Mouse (Mus musculus): ENCODE results near the gene Ap1b1. TPM values are rescaled to one million over a fixed set of nuclear protein-coding genes. Genes with fewer than 3 reads are reported as not detected.

Gene Ap1b1
- 129 and 140 TPM in 2 replicates for polyA plus RNA-seq (2012; rRNA removed)

- DNase-seq, result peak; percentile 95
- peak within 1 kb of the TSS; percentile 65 for H3K4me3 ChIP-seq (ENCODE audit: control insufficient read depth, insufficient read depth, low read length)
These were observed at the start of gene Ap1b1 for GRCm38 (mm10) chr11:4986695-4987486. Gene Ap1b1, plus strand, starts transcription at chr11:4986824.

GRCm38 (mm10) chr11:4946530-4946929, 40.1 kb upstream of the Ap1b1 start:
- H3K27me3 ChIP-seq (ENCODE audit: control insufficient read depth, insufficient read depth, low read length), result peaks cover 6% of the 10 kb centered on the region; the same call in 1 of the 2 replicates
- H3K36me3 ChIP-seq (ENCODE audit: control insufficient read depth, insufficient read depth, low read length), result no peaks in the 10 kb centered on the region
- WGBS, result 19% methylated on average over 13 of the region's 13 CpGs
- no peak overlapping the region for H3K27ac ChIP-seq (ENCODE audit: control insufficient read depth, insufficient read depth, low read length)
- peaks cover 14% of the 10 kb centered on the region for H3K4me1 ChIP-seq (replicated peaks; ENCODE audit: control insufficient read depth, insufficient read depth, low read length)
- no peak for DNase-seq
- TF ChIP-seq POLR2A (IDR thresholded peaks at IDR 0.05; ENCODE audit: control insufficient read depth, extremely low read depth, insufficient read depth, low read length, poor library complexity) (no peak), CTCF (IDR thresholded peaks at IDR 0.05; ENCODE audit: borderline replicate concordance, control insufficient read depth, extremely low read depth, insufficient read depth, low read length, poor library complexity) (no peak)
- H3K4me3 ChIP-seq (ENCODE audit: control insufficient read depth, insufficient read depth, low read length), result peak overlapping the region; percentile 47

More at GRCm38 (mm10) chr11:4986695-4987486, at the start of gene Ap1b1:
- H3K27me3 ChIP-seq (ENCODE audit: control insufficient read depth, insufficient read depth, low read length), result no peaks in the 10 kb centered on the region
- TF ChIP-seq CTCF (IDR thresholded peaks at IDR 0.05; ENCODE audit: borderline replicate concordance, control insufficient read depth, extremely low read depth, insufficient read depth, low read length, poor library complexity) (0 out of 2 replicates have a peak, but pooled peaks have one; percentile 39), POLR2A (IDR thresholded peaks at IDR 0.05; ENCODE audit: control insufficient read depth, extremely low read depth, insufficient read depth, low read length, poor library complexity) (peak; percentile 57)
- peaks cover 31% of the 10 kb centered on the region for H3K4me1 ChIP-seq (replicated peaks; ENCODE audit: control insufficient read depth, insufficient read depth, low read length)
- no peaks in the 10 kb centered on the region for H3K36me3 ChIP-seq (ENCODE audit: control insufficient read depth, insufficient read depth, low read length)
- peak within 1 kb of the TSS; percentile 4; the same call in 1 of the 2 replicates for H3K27ac ChIP-seq (ENCODE audit: control insufficient read depth, insufficient read depth, low read length)
- WGBS, result 2% methylated on average over 62 of the region's 62 CpGs

GRCm38 (mm10) chr11:4946947-4947812, 39.4 kb upstream of the Ap1b1 start:
- Histone ChIP-seq H3K27ac (ENCODE audit: control insufficient read depth, insufficient read depth, low read length) (no peak overlapping the region), H3K27me3 (ENCODE audit: control insufficient read depth, insufficient read depth, low read length) (peaks cover 6% of the 10 kb centered on the region; the same call in 1 of the 2 replicates), H3K4me3 (ENCODE audit: control insufficient read depth, insufficient read depth, low read length) (peak overlapping the region; percentile 47), H3K36me3 (ENCODE audit: control insufficient read depth, insufficient read depth, low read length) (no peaks in the 10 kb centered on the region), H3K4me1 (replicated peaks; ENCODE audit: control insufficient read depth, insufficient read depth, low read length) (peaks cover 14% of the 10 kb centered on the region)
- peak; percentile 95 for TF ChIP-seq CTCF (IDR thresholded peaks at IDR 0.05; ENCODE audit: borderline replicate concordance, control insufficient read depth, extremely low read depth, insufficient read depth, low read length, poor library complexity)
- 0 out of 2 replicates have a peak, but pooled peaks have one; percentile 44 for TF ChIP-seq POLR2A (IDR thresholded peaks at IDR 0.05; ENCODE audit: control insufficient read depth, extremely low read depth, insufficient read depth, low read length, poor library complexity)
- peak; percentile 81 for DNase-seq
- under 1% methylated on average over 120 of the region's 120 CpGs for WGBS

- Histone ChIP-seq H3K27me3 (ENCODE audit: control insufficient read depth, insufficient read depth, low read length) (peaks cover 6% of the 10 kb centered on the region; the same call in 1 of the 2 replicates), H3K27ac (ENCODE audit: control insufficient read depth, insufficient read depth, low read length) (no peak within 1 kb of the TSS), H3K4me3 (ENCODE audit: control insufficient read depth, insufficient read depth, low read length) (peak within 1 kb of the TSS; percentile 47), H3K4me1 (replicated peaks; ENCODE audit: control insufficient read depth, insufficient read depth, low read length) (peaks cover 14% of the 10 kb centered on the region), H3K36me3 (ENCODE audit: control insufficient read depth, insufficient read depth, low read length) (no peaks in the 10 kb centered on the region)
- TF ChIP-seq POLR2A (IDR thresholded peaks at IDR 0.05; ENCODE audit: control insufficient read depth, extremely low read depth, insufficient read depth, low read length, poor library complexity) (no peak), CTCF (IDR thresholded peaks at IDR 0.05; ENCODE audit: borderline replicate concordance, control insufficient read depth, extremely low read depth, insufficient read depth, low read length, poor library complexity) (no peak)
- DNase-seq, result no peak
- WGBS, result 1% methylated on average over 41 of the region's 41 CpGs
These were observed 38.8 kb upstream of the Ap1b1 start, which contains the start of gene Nefh for GRCm38 (mm10) chr11:4947813-4948174. Gene Nefh, minus strand, starts transcription at chr11:4948064.

GRCm38 (mm10) chr11:4948792-4949191, 37.8 kb upstream of the Ap1b1 start:
- H3K4me1 ChIP-seq (replicated peaks; ENCODE audit: control insufficient read depth, insufficient read depth, low read length), result peaks cover 14% of the 10 kb centered on the region
- H3K27ac ChIP-seq (ENCODE audit: control insufficient read depth, insufficient read depth, low read length), result no peak overlapping the region
- peaks cover 6% of the 10 kb centered on the region; the same call in 1 of the 2 replicates for H3K27me3 ChIP-seq (ENCODE audit: control insufficient read depth, insufficient read depth, low read length)
- TF ChIP-seq POLR2A (IDR thresholded peaks at IDR 0.05; ENCODE audit: control insufficient read depth, extremely low read depth, insufficient read depth, low read length, poor library complexity) (no peak), CTCF (IDR thresholded peaks at IDR 0.05; ENCODE audit: borderline replicate concordance, control insufficient read depth, extremely low read depth, insufficient read depth, low read length, poor library complexity) (no peak)
- H3K36me3 ChIP-seq (ENCODE audit: control insufficient read depth, insufficient read depth, low read length), result no peaks in the 10 kb centered on the region
- H3K4me3 ChIP-seq (ENCODE audit: control insufficient read depth, insufficient read depth, low read length), result no peak overlapping the region
- 57% methylated on average over 8 of the region's 8 CpGs for WGBS
- no peak for DNase-seq

Data from thymus, adult 2 months (tissue).